Mouse (Mus musculus) fibroblast of lung, adult 2 months (primary cell): ENCODE measurements around the gene Bnc2.

Source experiments
- DNase-seq: peaks from one replicate; pipeline ENCODE4 v3.0.0-alpha.2; 2011; ENCODE audit warnings: low read depth

Bnc2 gene

GRCm38 (mm10) chr4:84632832-84633789, 42.0 kb downstream of the Bnc2 start:
- no peak for DNase-seq

- DNase-seq = no peak
Measured at GRCm38 (mm10) chr4:84627616-84628015, 47.5 kb downstream of the Bnc2 start.

- no peak for DNase-seq
Measured at GRCm38 (mm10) chr4:84623312-84623711, 51.8 kb downstream of the Bnc2 start.

- no peak for DNase-seq
Measured at GRCm38 (mm10) chr4:84621785-84622184, 53.3 kb downstream of the Bnc2 start.

DNA sequence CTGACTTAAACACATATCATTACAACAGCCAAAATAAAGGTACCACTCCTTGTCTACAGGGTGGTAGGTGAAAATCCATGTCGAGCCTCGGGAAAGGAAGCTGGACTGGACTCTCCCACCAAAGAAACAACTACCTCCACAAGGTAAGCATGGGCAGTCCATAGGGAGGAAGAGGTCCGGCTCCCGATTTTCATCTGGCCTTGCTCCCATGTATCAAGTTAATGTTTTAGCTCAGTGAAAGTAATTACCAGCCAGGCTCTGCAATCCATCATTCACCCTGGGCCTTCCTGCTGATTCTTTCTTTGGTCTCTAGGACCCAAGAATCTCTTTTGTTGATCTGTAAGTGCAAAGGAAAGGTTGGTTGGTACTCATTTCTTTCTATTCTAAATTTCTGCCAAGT, 65.2 kb downstream of the Bnc2 start:
- no peak for DNase-seq

DNA sequence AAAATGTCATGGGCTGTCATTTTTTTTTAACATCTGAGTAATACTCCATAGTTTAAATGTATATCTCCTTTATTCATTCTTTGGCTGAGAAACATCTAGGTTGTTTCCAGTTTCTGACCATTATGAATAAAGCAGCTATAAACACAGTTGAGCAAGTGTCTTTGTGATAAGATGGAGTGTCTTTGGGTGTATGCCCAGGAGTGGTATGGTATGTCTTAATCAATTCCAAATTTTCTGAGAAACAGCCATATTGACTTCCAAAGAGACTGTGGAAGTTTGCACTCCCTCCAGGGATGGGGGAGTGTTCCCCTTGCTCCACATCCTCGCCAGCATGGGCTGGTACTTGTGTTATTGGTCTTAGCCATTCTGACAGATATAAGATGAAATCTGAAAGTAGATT, 70.6 kb downstream of the Bnc2 start:
- DNase-seq = no peak

DNA sequence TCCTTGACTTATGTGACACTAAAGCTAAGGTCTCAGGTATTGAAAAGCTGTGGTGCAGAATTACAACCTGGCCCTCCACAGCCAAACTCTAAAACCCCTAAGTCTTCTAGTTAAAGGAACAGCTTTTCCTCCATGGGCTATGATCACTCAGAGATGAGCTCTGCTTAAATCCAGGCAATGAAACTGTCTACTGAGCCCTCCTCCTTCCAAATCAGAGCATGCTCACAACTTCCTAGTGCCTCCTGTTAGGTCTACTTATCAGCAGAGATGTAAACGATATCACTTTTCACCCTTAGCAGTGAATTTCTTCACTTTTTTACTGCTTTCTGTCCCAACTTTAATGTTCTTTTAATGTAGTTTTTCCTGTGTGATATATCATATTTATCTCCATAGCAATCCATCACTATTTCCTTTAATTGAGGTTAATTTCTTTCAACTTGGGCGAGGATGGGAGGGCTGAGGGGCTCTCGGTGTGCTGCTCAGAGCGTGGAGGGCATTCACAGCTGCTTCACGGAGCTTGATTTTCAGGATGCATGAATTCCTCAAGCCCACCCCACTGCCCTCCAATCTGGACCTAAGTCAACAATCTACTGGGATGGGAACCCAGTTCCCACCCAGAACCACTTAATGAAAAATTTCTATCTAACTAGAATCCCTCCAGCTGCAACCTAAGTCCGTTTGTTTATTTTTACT, 94.7 kb downstream of the Bnc2 start:
- DNase-seq = no peak

DNA sequence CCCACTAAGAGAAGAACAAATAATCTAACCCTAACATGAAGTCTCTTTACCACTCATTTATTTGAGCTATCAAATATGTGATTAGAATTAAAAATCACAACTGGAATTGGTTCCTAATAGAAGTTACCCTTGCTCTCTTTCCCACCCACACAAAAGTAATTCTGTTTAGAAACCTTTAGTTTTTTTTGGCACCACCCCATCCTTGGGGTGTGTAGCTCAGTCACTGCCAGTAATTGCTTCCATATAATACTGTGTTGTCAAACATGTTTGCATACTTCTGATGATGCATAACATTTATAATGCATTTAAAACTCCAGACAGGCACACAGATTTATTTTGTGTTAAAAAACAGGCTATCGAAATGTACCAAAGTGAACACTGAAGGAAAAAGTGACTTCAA, 96.8 kb downstream of the Bnc2 start:
- DNase-seq = peak; percentile 20

DNA sequence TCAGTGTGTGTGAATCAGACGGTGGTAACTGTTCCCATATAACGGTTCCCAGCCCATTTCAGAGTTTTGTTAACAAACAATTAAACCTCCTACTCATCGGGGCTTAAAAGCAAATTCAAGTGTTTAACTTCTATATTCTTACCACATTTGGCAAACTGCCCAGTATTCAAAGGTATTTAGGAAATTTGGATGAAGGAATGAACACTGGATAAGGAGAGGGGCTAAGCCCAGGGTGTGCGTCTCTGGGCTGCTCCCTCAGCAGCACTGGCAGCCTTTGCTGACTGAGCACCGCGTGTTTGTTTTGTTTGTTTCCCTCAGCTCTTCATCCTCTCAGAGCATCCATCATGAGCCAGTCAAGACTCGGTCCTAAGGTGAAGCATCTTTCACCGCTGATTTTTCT, 109.0 kb downstream of the Bnc2 start:
- DNase-seq = no peak

GRCm38 (mm10) chr4:84545204-84545871, 129.7 kb downstream of the Bnc2 start:
- no peak for DNase-seq

DNA sequence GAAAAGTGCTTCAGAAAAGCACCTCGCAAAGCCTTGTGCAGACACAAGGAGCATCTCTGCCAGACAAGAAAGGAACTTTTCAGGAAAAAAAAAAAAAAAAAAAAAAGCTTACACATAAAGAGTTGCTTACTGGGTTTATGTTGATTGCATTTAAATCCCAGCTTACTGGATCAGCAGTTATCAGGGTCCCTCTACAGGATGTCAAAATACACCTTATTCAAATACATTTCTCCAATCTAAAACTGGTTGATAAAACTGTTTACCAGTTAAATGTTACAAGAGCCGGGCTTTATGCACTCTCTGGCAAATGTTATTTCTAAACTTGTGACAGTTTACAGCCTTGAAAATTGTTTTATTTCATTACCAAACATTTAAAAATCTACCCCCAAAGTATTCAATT, 130.4 kb downstream of the Bnc2 start:
- no peak for DNase-seq

- no peak for DNase-seq
Measured at GRCm38 (mm10) chr4:84540531-84540930, 134.5 kb downstream of the Bnc2 start.

GRCm38 (mm10) chr4:84539396-84539795, 135.7 kb downstream of the Bnc2 start:
- DNase-seq = no peak

DNA sequence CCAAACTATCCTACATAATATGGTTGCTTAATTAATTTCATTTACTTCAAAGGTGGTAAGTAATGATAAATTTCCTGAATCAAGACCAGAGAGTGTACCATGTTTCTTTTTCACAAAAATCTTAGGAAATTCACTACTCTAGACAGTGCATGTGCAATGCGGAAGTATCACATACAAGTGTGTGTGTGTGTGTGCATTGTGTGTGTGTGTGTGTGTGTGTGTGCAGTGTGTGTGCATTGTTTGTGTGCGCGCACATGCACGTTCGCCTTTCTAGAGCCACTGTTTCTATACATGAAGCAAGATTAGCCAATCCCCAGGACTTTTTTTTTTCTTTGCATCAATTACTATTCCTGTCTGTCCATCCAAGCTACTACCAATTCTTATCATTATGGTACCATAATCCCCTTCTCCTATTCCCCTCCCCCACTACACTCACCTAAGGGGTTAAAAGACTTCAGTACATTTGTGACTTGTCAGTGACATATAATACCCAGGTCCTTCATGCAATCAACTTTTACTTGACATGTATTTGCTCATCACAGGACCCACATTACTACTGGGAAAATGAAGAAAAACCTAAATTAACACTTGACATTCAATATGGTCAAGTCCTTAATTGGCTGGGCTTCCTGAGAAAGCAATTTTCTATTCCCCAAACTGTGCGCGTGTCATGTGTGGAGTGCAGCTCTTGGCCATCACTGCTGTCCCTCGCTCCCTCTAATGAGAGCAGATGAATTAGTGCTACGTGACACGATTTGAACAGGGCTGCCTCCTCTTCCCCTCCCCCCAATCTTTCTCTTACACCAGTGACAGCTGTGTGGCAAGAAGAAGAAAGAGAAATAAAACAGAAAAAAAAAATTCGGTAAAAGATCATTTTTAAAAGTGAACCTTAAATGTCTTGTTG, 145.9 kb downstream of the Bnc2 start:
- no peak for DNase-seq

- no peak for DNase-seq
Measured at GRCm38 (mm10) chr4:84528358-84528757, 146.7 kb downstream of the Bnc2 start.

GRCm38 (mm10) chr4:84527066-84527933, 147.8 kb downstream of the Bnc2 start:
- no peak for DNase-seq

DNA sequence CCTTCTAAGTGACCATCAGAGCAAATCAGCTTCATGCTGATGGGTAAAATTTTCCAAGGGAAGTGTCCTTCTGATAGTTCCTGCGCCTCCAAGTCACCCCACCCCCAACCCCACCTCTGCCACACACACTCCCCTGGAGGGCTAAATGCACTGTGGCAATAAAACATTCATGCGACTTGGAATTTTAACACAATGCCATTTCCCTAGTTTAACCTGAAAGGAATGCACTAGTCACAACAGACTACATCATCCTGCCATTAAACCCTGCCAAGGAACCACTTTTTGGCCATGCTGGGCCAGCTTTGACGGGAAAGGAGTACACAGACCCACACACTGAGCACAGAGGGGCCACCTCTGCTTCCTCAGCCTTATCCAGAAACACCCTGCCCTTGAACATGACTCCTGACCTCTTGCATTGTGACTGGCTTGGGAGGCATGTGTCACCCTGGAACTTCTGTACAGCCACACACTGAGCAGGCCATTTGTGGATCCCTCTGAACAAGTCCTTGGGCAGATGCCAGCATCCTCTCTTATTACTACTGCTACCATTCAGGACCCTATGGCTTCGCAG, 151.3 kb downstream of the Bnc2 start:
- no peak for DNase-seq

DNA sequence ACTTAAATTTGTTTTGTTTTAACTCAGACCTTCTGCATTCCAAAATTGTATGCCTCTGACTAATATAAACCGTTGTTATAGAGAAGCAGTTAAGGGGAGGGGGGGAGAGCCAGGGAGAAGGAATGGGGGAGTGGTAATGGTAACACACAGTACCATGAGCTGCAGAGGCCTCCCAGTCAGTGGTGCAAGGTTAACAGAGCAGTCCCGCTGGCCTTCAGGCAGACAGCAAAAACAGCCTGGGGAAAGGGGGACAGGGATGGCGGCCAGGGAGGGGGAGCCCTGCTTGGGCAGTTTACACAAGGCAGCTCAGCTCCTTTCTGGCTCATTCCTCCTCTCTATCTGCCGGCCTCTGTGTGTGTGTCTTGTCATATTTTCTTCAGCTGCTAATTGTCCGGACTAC, 151.9 kb downstream of the Bnc2 start:
- DNase-seq = no peak

- DNase-seq = no peak
Measured at GRCm38 (mm10) chr4:84521562-84521961, 153.5 kb downstream of the Bnc2 start.

- DNase-seq = peak; percentile 71
Measured at GRCm38 (mm10) chr4:84510466-84510865, 164.6 kb downstream of the Bnc2 start.
